Mouse (Mus musculus) MEL (cell line): ENCODE data around the gene Btaf1. TPM values are rescaled to one million over a fixed set of nuclear protein-coding genes. Genes with fewer than 3 reads are reported as not detected.

Experiments used
- DNase-seq: peaks from one replicate; pipeline ENCODE4 v3.0.0; 2011; ENCODE audit warnings: low read depth, low spot score
- H3K27ac ChIP-seq: 2 replicates; pipeline ENCODE4 v1.5.1; 2012; ENCODE audit warnings: low read depth, mild to moderate bottlenecking, control low read depth, low read length, moderate library complexity; ENCODE audit not compliant: control insufficient read depth
- H3K27me3 ChIP-seq, 2 experiments: fragments of 150-350 bp in 1 of 2; sonication (generic) in 1 of 2; 2 replicates each; pipeline ENCODE4 v1.6.1; 2012; ENCODE audit warnings: low read length in 2 of 2, mild to moderate bottlenecking in 2 of 2, improper control_type of control experiment in 1 of 2, moderate library complexity in 1 of 2; ENCODE audit not compliant: insufficient read depth in 2 of 2, control insufficient read depth in 1 of 2
- H3K36me3 ChIP-seq, 2 experiments: 2 replicates each; pipeline ENCODE4 v1.6.1; 2012 to 2014; ENCODE audit warnings: low read length in 2 of 2, improper control_type of control experiment in 1 of 2, inconsistent platforms in 1 of 2, mild to moderate bottlenecking in 1 of 2; ENCODE audit not compliant: insufficient read depth in 2 of 2, control insufficient read depth in 1 of 2
- H3K4me1 ChIP-seq, 2 experiments: fragments of 150-350 bp in 1 of 2; sonication (generic) in 1 of 2; 2 replicates each; pipeline ENCODE4 v1.6.1; 2012; ENCODE audit warnings: low read length in 2 of 2, improper control_type of control experiment in 1 of 2, mild to moderate bottlenecking in 1 of 2; ENCODE audit not compliant: insufficient read depth in 2 of 2, control insufficient read depth in 1 of 2
- H3K4me3 ChIP-seq, 2 experiments: fragments of 150-350 bp in 1 of 2; sonication (generic) in 1 of 2; 2 replicates each; pipeline ENCODE4 v1.5.1; 2012; ENCODE audit warnings: low read depth in 2 of 2, low read length in 2 of 2, mild to moderate bottlenecking in 2 of 2, moderate library complexity in 2 of 2, control low read depth in 1 of 2, improper control_type of control experiment in 1 of 2; ENCODE audit not compliant: control insufficient read depth in 1 of 2, insufficient read depth in 1 of 2
- H3K79me2 ChIP-seq: 2 replicates; pipeline ENCODE4 v1.6.1; 2012; ENCODE audit warnings: mild to moderate bottlenecking, low read length, moderate library complexity; ENCODE audit not compliant: control insufficient read depth, poor library complexity, insufficient read depth
- H3K9ac ChIP-seq: 2 replicates; pipeline ENCODE4 v1.6.1; 2012; ENCODE audit warnings: low read depth, mild to moderate bottlenecking, control low read depth, low read length, moderate library complexity; ENCODE audit not compliant: control insufficient read depth, poor library complexity, severe bottlenecking
- H3K9me3 ChIP-seq: fragments of 150-350 bp; sonication (generic); replicated peaks from 2 replicates; pipeline ENCODE4 v1.6.1; 2012; ENCODE audit warnings: mild to moderate bottlenecking, low read length, improper control_type of control experiment, moderate library complexity; ENCODE audit not compliant: insufficient read depth
- BHLHE40 ChIP-seq: IDR thresholded peaks from 2 replicates; pipeline ENCODE4 v1.6.1; 2012; ENCODE audit warnings: low read depth, mild to moderate bottlenecking, inconsistent platforms, low read length, improper control_type of control experiment, borderline replicate concordance
- CHD2 ChIP-seq: IDR thresholded peaks from 2 replicates; pipeline ENCODE4 v1.6.1; 2011; ENCODE audit warnings: low read length, improper control_type of control experiment
- CTCF ChIP-seq, 3 experiments: IDR thresholded peaks in 2 of 3; conservative IDR thresholded peaks in 1 of 3; 2 replicates each; pipeline ENCODE4 v1.5.1; 2011 to 2012; ENCODE audit warnings: low read length in 3 of 3, low read depth in 2 of 3, mild to moderate bottlenecking in 2 of 3, improper control_type of control experiment in 1 of 3, inconsistent platforms in 1 of 3, mixed read lengths in 1 of 3, moderate library complexity in 1 of 3; ENCODE audit not compliant: control insufficient read depth in 1 of 3, insufficient read depth in 1 of 3, poor library complexity in 1 of 3, severe bottlenecking in 1 of 3
- EP300 ChIP-seq, 2 experiments: IDR thresholded peaks; 2 replicates each; pipeline ENCODE4 v1.6.1; 2011; ENCODE audit warnings: improper control_type of control experiment in 2 of 2, low read length in 2 of 2, low read depth in 1 of 2, mild to moderate bottlenecking in 1 of 2
- GATA1 ChIP-seq: IDR thresholded peaks from 2 replicates; pipeline ENCODE4 v1.6.1; 2011; ENCODE audit warnings: low read depth, low read length, improper control_type of control experiment
- HCFC1 ChIP-seq: IDR thresholded peaks from 2 replicates; pipeline ENCODE4 v1.6.1; 2012; ENCODE audit warnings: low read depth, mild to moderate bottlenecking, inconsistent platforms, low read length, improper control_type of control experiment, moderate library complexity
- JUND ChIP-seq: IDR thresholded peaks from 2 replicates; pipeline ENCODE4 v1.6.1; 2011; ENCODE audit warnings: low read depth, mild to moderate bottlenecking, improper control_type of control experiment, low read length
- KAT2A ChIP-seq: conservative IDR thresholded peaks from 2 replicates; pipeline ENCODE4 v1.6.1; 2012; ENCODE audit warnings: low read depth, low read length, improper control_type of control experiment, inconsistent platforms
- MAFK ChIP-seq: IDR thresholded peaks from 2 replicates; pipeline ENCODE4 v1.6.1; 2011; ENCODE audit warnings: low read depth, mild to moderate bottlenecking, low read length, improper control_type of control experiment, borderline replicate concordance
- MAX ChIP-seq: IDR thresholded peaks from 2 replicates; pipeline ENCODE4 v1.6.1; 2011; ENCODE audit warnings: low read length, improper control_type of control experiment
- MXI1 ChIP-seq: IDR thresholded peaks from 2 replicates; pipeline ENCODE4 v1.6.1; 2011; ENCODE audit warnings: mild to moderate bottlenecking, low read depth, low read length, improper control_type of control experiment
- MYC ChIP-seq: IDR thresholded peaks from 2 replicates; pipeline ENCODE4 v1.6.1; 2011; ENCODE audit warnings: low read depth, mild to moderate bottlenecking, low read length, improper control_type of control experiment, moderate library complexity
- NELFE ChIP-seq: IDR thresholded peaks from 2 replicates; pipeline ENCODE4 v1.6.1; 2011; ENCODE audit warnings: low read depth, low read length, improper control_type of control experiment
- NRF1 ChIP-seq: IDR thresholded peaks from 2 replicates; pipeline ENCODE4 v1.6.1; 2014; ENCODE audit warnings: low read depth, mild to moderate bottlenecking, inconsistent platforms, low read length, improper control_type of control experiment, moderate library complexity; ENCODE audit not compliant: poor library complexity, insufficient read depth, severe bottlenecking
- POLR2A ChIP-seq, 2 experiments: IDR thresholded peaks; 2 replicates each; pipeline ENCODE4 v1.6.1; 2011 to 2012; ENCODE audit warnings: low read length in 2 of 2, mild to moderate bottlenecking in 2 of 2, control low read depth in 1 of 2, improper control_type of control experiment in 1 of 2, low read depth in 1 of 2, moderate library complexity in 1 of 2; ENCODE audit not compliant: control insufficient read depth in 1 of 2, insufficient read depth in 1 of 2, poor library complexity in 1 of 2
- POLR2AphosphoS2 ChIP-seq: IDR thresholded peaks from 2 replicates; pipeline ENCODE4 v1.6.1; 2011; ENCODE audit warnings: low read length, improper control_type of control experiment
- POLR2AphosphoS5 ChIP-seq: IDR thresholded peaks from 2 replicates; pipeline ENCODE4 v1.6.1; 2012; ENCODE audit warnings: low read depth, borderline replicate concordance, mild to moderate bottlenecking, inconsistent platforms, low read length, moderate library complexity, mixed read lengths
- RAD21 ChIP-seq: IDR thresholded peaks from 2 replicates; pipeline ENCODE4 v1.6.1; 2011; ENCODE audit warnings: mild to moderate bottlenecking, low read depth, low read length, improper control_type of control experiment
- SIN3A ChIP-seq: IDR thresholded peaks from 2 replicates; pipeline ENCODE4 v1.6.1; 2012; ENCODE audit warnings: low read length, improper control_type of control experiment, inconsistent platforms
- TAL1 ChIP-seq: IDR thresholded peaks from 2 replicates; pipeline ENCODE4 v1.6.1; 2012; ENCODE audit warnings: mild to moderate bottlenecking, inconsistent platforms, low read length, moderate library complexity, mixed read lengths
- TBP ChIP-seq: IDR thresholded peaks from 2 replicates; pipeline ENCODE4 v1.8.0; 2011; ENCODE audit warnings: low read depth, low read length, improper control_type of control experiment
- TCF12 ChIP-seq: IDR thresholded peaks from 2 replicates; pipeline ENCODE4 v1.6.1; 2014; ENCODE audit warnings: low read depth, mild to moderate bottlenecking, inconsistent platforms, low read length, improper control_type of control experiment, moderate library complexity
- UBTF ChIP-seq: IDR thresholded peaks from 2 replicates; pipeline ENCODE4 v1.6.1; 2012; ENCODE audit warnings: low read depth, mild to moderate bottlenecking, inconsistent platforms, low read length, improper control_type of control experiment, moderate library complexity, borderline replicate concordance; ENCODE audit not compliant: insufficient read depth
- USF2 ChIP-seq, 2 experiments: IDR thresholded peaks; 2 replicates each; pipeline ENCODE4 v1.6.1; 2011 to 2012; ENCODE audit warnings: improper control_type of control experiment in 2 of 2, low read length in 2 of 2, borderline replicate concordance in 1 of 2, inconsistent platforms in 1 of 2, low read depth in 1 of 2, mild to moderate bottlenecking in 1 of 2; ENCODE audit not compliant: insufficient read depth in 1 of 2
- ZMIZ1 ChIP-seq: IDR thresholded peaks from 2 replicates; pipeline ENCODE4 v1.6.1; 2012; ENCODE audit warnings: low read depth, mild to moderate bottlenecking, inconsistent platforms, low read length, improper control_type of control experiment, moderate library complexity
- ZNF384 ChIP-seq: IDR thresholded peaks from 2 replicates; pipeline ENCODE4 v1.6.1; 2012; ENCODE audit warnings: low read depth, mild to moderate bottlenecking, inconsistent platforms, low read length, improper control_type of control experiment
- polyA plus RNA-seq, 2 experiments: library from polyadenylated mRNA; stranded (reverse) in 1 of 2; unstranded in 1 of 2; fragments of >175 nt in 1 of 2; fragments of >200 nt in 1 of 2; gene quantifications; 2 replicates each; pipeline versions ENCODE4 v1.2.1 to v1.2.4; 2012; ENCODE audit warnings: low replicate concordance in 2 of 2, low read depth in 1 of 2; ENCODE audit not compliant: insufficient read length in 2 of 2, insufficient read depth in 1 of 2, missing spikeins in 1 of 2
- total RNA-seq: library from RNA; depleted of rRNA; stranded (reverse); fragments of 300-350 nt; gene quantifications from 2 replicates; pipeline ENCODE4 v1.2.3, GENCODE M21; 2012

Btaf1 gene
- total and polyA plus RNA-seq, 3 experiments = 40.1 to 69.5 (median 46.1) TPM

- peak overlapping the region; percentile 86 for H3K27ac ChIP-seq
- no peaks in the 10 kb centered on the region for H3K9me3 ChIP-seq
- TF ChIP-seq NELFE (no peak), POLR2AphosphoS5 (no peak), ZMIZ1 (no peak), MXI1 (no peak; the same call in 1 of the 2 replicates), CTCF (IDR thresholded peaks at IDR 0.05 in 2 of 3, conservative IDR thresholded peaks at IDR 0.05 in 1 of 3; ENCODE audit: control insufficient read depth in 1 of 3, insufficient read depth in 1 of 3, low read depth in 2 of 3, low read length in 3 of 3, poor library complexity in 1 of 3, severe bottlenecking in 1 of 3) (peak in 2 of 3 experiments; percentile 46 to 71; a peak in 4 of 6 replicates), TCF12 (peak; percentile 8; the same call in 1 of the 2 replicates), UBTF (peak; percentile 97), NRF1 (peak; percentile 50; the same call in 1 of the 2 replicates), MAX (no peak), CHD2 (no peak), HCFC1 (peak; percentile 50; the same call in 1 of the 2 replicates), POLR2AphosphoS2 (no peak), USF2 (IDR thresholded peaks at IDR 0.05; ENCODE audit: borderline replicate concordance in 1 of 2, insufficient read depth in 1 of 2, low read depth in 1 of 2, low read length in 2 of 2) (no peak), RAD21 (no peak), EP300 (IDR thresholded peaks at IDR 0.05; ENCODE audit: low read depth in 1 of 2, low read length in 2 of 2) (no peak), BHLHE40 (no peak), SIN3A (0 out of 2 replicates have a peak, but pooled peaks have one; percentile 2), POLR2A (IDR thresholded peaks at IDR 0.05; ENCODE audit: control insufficient read depth in 1 of 2, insufficient read depth in 1 of 2, low read depth in 1 of 2, low read length in 2 of 2, poor library complexity in 1 of 2) (peak in 1 of 2 experiments; percentile 56; a peak in 2 of 4 replicates), MYC (no peak), MAFK (no peak), TAL1 (no peak), TBP (no peak), KAT2A (no peak), GATA1 (no peak), ZNF384 (no peak), JUND (no peak)
- TF ChIP-seq, all 39 proteins: peak for 7
- peak; percentile 82 for DNase-seq
- Histone ChIP-seq H3K4me3 (peak overlapping the region; percentile 65 to 86), H3K79me2 (peaks cover 9% of the 10 kb centered on the region), H3K36me3 (peaks cover 0 to 9% of the 10 kb centered on the region in 2 experiments; a peak in 2 of 4 replicates), H3K4me1 (peaks cover 0 to 3% of the 10 kb centered on the region in 2 experiments; a peak in 1 of 4 replicates), H3K27me3 (no peaks in the 10 kb centered on the region), H3K9ac (peak overlapping the region; percentile 89)
Measured at GRCm38 (mm10) chr19:36918441-36919301, 7.2 kb upstream of the Btaf1 start.
